Mouse (Mus musculus): ENCODE data around the gene Rars2. TPM values are rescaled to one million over a fixed set of nuclear protein-coding genes. Genes with fewer than 3 reads are reported as not detected.

The Rars2 gene
- 38.7 and 50.7 TPM in 2 replicates for polyA plus RNA-seq (2012; rRNA removed)

GRCm38 (mm10) chr4:34614630-34615094, at the start of gene Rars2, which contains the start of gene Orc3:
Rars2 (plus strand) TSS chr4:34614957.
Orc3 (minus strand) TSS chr4:34614944.

DNA sequence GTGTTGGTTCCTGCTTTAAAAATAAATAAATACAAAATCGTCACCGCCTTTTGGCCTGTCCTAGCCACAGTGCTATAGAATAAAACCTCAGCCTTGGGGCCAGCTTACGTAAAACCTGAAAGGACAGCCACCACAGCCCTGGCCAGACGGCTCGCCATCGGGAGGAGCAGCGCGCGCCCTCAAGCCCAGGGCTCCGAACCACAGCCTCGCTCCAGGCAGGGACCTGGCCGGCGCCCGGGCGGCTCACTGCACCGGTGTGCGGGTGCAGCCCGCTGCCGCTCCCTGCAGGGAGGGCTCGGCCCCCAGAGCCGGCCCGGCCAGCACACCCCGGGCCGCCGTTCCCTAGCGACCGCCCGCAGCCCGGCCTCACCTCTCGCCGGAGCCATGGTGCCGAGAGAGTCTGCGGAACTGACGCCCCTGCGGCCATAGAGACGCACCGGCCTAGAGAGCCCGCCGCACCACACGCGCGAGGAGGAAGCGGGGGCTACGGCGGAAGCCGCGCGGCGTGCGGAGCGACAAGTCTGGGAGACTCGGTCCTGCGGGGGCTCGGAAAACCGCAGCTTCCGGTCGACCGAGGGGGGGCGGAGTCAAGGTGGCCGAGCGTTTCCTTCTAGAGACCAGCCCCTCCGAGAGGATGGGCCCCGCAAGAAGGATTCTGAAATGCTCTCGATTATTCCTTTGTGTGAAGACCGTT, 72.3 kb downstream of the Rars2 start, which contains the start of gene Slc35a1:
Gene Slc35a1, minus strand, starts transcription at position 565 of the 694 bp plus-strand sequence.

Other genes with a start within 250 kb of the Rars2 start
- 112 and 117 TPM in 2 replicates for gene Akirin2, start 64.0 kb upstream of the Rars2 start, polyA plus RNA-seq (2012; rRNA removed)
- gene Orc3, start within 50 bp of the Rars2 start, polyA plus RNA-seq (2012; rRNA removed), result 52.2 and 77.1 TPM in 2 replicates
- gene Slc35a1, start 72.5 kb downstream of the Rars2 start, polyA plus RNA-seq (2012; rRNA removed), result 19.9 and 34.3 TPM in 2 replicates
- gene Cfap206, start 115.2 kb downstream of the Rars2 start, polyA plus RNA-seq (2012; rRNA removed), result 0.84 and 1.2 TPM in 2 replicates
- 0.06 TPM in 1 of 2 replicates, not detected in the other for gene Gm136, start 141.3 kb downstream of the Rars2 start, polyA plus RNA-seq (2012; rRNA removed)
- 10.0 and 20.5 TPM in 2 replicates for gene Smim8, start 163.5 kb downstream of the Rars2 start, polyA plus RNA-seq (2012; rRNA removed)

Data from central nervous system, embryonic 11.5 days (tissue).